Mouse (Mus musculus) kidney, postnatal 36 days (tissue): ENCODE results near the gene Dip2b.

Experiments
- DNase-seq, 2 experiments: peaks; one replicate each; pipeline ENCODE4 v3.0.0; 2021 to 2022; ENCODE audit warnings: mixed read lengths in 2 of 2

Dip2b gene

DNA sequence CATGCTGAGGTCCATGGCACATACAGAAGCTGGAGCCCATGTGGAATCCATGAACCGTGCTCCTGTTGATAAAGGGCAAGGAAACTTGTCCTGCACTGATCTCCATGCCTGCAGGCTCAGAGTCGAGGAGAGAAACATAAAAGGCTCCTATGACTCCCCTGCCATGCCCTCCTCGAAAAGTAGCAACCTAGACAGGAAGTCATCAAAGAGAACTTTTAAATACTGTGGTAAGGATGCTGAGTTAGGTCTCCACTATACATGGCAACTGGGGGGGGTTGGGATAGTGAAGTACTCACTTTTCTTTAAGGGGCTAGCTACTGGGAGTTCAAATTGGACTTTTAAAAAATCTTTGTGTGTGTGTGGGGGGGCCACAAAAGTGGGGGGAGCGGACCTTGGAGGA is 102.0 kb downstream of the Dip2b start:
- DNase-seq, result no peak

DNA sequence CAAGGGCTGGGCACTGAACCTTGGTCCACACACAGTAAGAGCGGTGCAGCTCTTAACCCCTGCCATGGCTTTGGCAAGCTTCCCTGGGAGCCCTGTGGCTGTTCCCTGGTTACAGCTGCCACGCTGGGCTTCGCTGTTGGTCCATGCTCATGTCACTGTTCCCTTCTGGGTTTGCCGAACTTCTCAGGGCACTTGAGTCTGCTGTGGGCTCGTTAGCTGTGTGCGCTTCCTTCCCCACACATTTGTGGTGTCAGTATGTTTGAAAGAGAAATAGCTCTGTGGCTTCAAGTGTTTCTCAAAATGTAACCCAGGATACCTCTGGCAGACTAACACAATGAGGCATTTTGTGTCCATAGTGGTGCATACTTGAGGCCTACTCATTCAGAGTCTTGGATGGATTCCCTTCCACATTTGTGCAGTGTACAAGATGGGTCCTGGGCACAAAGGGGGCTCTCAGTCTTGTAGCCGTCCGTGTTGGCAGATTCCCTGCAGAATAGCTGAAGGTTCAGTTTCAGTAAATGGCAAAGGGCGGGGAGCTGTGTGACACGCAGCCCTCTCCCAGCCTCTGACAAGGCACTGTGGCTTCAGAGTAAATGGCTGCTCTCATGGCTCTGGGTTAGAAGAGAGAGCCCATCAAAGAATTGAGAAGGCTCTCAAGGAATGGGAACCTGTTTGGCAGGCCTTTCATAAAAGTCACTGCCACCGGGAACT is 104.8 kb downstream of the Dip2b start:
- DNase-seq, result no peak

DNA sequence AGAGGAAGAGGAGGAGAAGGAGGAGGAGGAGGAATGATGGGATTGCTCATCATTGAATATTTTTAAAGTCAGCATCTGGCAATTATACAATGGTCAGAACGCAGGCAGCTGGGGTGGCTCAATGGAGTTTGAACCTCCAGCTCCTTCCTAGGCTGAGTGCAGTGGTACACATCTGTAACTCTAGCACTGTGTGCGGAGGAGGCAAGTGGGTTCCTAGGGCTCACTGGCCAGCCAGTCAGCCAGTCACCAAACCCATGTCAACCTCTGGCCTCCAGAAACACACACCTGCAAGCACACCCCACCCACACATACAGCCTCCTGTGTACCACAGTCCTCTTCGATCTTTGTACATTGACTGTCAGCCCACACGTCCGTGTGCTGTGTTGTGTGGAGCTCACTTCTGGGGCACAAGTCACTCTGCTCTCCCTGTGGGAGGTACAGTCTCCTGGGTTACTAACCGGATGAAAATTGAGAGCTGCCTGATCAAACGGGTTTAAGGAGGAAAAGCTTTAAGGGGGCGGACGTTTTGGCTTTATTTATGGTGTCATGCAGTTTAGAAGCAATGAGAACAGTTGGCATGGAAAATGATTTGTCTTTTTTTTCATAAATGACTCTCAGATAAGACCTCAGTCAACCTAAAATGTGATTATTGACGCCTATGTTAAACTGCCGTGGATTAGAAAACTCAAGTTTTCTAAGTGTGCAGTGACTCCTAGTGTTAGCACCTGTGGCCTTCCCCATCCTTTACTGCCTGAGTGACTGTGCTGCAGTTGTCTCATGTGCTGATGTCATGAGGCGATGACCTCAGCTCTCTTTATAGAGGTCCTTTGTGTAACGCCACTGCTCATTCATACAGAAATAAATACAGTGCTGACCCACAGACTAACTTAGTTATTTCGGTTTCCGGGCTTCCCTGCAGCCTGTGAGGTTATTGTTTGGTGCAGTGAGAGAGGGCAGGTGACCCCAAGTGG is 106.7 kb downstream of the Dip2b start:
- no peak for DNase-seq

DNA sequence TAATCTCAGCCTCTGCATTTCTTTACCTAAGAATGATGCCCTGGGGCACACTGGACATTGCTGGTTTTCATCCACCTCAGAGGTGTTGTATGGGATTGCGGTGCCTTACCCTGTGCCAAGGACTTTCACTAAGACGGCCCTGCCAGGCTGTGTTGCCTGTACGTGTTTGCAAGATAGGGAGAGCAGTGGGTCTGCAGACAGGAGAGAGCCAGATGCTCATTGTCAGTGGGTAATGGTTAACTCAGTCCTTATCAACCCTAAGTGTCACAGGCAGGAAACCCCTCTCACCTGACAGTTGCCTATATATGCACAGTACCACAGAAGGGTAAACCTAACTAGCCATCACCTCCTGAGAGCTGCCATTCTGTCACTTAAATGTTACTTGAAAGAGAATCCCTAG is 107.5 kb downstream of the Dip2b start:
- DNase-seq, result no peak

DNA sequence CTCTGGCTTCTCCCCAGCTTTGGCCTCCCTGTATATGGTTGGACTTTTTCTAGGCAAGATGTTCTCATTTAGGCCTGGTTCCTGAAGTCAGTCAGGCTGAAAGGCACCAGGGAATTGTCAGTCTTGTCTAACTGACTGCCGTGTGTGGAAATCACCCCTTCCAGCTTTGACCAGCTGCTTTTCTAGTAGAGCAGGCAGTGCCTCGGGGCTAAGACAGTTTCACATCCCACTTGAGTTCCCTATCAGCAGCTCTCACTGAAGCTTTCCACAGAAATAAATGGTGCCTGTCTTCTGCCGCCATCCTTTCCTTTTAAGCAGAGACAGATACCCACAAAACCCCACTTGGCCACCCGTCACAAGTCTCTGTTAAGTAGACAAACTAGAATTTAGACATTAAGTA is 112.1 kb downstream of the Dip2b start:
- DNase-seq, result no peak

DNA sequence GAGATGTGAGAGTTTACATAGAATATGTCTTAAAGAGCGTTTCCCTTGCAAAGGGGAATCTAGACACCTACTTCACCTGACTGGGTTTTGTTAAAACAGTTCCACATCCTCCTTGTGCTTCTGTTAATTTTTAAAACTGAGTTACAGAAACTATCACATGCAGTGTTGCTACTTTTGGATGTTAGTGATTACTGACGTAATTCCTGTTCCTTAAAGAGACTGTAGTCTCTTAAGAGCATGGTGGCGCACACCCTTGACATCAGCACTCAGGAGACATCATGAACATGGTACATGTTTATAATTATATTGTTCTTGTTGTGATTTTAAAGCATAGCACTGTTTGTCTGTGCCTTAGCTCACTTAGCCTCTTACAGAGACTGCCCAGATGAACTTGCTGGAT is 113.9 kb downstream of the Dip2b start:
- no peak for DNase-seq

DNA sequence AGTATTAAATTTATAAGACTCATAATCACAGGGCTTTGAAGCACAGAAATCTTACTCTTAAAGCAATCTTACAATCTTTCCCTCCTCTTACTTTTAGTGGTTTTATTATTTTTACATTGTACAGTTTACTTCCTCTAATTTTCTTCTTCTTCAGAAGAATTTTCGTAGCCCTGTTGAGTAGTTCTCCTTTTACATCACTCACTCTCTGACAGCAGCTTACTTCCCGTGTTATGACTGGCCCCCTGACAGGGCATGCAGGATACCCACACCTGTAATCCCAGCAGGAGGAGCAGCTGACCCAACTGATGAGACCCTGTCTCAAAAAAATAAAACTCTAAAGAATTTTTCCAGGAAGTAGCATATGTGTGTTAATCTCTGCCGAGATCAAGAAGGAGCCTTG is 114.6 kb downstream of the Dip2b start:
- DNase-seq, result no peak

DNA sequence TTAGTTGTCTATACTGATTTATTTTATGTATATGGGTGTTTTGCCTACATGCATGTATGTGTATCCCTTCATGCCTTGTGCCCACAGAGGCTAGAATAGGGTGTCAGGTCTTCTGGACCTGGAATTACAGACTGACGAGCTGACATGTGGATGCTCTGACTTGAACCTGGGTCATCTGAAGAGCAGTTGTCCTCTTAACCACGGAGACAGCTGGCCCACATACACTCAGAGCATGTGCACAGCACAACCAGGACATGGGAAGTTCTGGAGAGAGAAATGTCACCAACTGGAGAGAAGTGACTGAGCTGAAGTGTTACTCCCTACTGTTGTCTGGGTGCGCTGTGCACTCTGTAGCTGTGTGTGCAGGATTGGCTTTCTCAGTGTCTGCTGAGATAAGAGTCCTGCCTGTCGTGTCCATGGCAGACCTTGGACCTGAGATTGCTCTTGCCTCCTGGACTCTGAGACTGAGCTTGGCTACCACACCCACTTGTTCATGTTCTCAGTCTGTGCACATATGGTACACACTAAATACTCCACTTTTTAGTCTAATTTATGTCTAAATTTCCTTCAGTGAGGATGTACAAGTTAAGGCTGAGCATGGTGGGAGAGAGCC is 117.7 kb downstream of the Dip2b start:
- no peak for DNase-seq

DNA sequence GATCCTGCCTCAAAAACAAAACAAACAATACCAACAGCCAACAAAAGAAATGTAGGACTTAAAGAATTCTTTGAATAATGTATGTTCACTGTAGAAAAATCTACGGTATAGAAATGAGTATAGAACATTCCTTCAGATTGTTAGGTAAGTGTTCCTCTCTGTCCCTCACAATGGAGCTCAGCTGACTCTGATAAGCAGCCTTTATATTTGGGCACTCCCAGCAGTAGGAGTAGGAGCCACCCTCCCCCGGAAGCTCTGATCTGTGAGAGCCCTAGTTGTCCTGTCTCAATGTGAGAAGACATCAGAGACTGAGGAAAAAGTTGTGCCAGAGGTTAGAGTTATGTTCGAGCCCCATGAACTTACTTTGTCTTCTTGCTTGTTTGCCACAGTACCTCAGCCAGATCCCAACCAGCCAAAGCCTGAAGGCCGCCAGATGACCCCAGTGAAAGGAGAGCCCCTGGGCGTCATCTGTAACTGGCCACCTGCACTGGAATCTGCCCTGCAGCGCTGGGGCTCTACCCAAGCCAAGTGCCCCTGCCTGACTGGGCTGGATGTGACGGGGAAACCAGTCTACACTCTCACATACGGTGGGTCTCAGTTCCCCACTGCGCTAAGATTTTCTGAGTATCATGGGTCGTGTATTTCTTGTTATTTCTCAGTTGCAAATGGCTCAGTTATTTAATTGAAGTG is 118.5 kb downstream of the Dip2b start:
- no peak for DNase-seq

DNA sequence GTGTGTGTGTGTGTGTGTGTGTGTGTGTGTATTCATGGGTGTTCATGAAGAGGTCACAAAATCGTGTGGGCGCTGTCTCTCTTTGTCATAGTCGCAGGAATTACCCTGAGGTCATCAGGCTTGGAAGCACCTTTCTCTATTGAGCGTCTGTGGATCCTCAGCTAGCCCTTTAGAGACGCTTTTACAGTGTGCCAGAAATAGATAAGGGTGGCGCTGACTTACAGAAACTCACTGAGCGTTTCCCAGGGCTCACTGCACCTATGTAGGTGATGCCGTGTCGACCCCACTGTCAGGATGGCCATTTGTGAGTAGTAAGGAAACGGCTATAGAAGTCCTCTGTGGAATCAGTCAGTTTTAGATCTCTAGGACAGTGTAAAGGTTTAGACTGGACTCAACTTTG is 120.5 kb downstream of the Dip2b start:
- no peak for DNase-seq

DNA sequence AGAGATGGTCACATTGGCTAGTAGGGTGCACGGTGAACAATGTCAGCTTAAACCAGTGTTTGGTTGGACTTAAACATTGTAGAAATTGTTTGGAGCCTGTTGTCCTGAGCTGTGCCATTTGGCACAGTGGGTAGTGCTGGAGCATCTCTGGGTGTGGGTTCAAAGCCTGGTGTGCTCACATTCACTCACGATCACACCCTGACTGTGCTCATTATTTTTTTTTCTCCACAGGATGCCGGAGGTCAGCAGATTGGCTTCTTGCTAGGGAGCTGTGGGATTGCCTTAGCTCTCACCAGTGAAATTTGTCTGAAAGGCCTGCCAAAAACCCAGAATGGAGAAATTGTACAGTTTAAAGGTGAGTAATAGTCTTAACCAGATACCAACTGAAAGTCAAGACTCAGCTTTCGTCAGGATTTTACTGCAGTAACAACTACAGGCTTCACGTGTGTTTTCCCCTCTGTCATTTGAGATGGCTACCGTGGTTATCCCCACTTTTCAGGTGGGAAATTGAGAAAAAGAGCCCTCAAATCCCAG is 123.3 kb downstream of the Dip2b start:
- no peak for DNase-seq

DNA sequence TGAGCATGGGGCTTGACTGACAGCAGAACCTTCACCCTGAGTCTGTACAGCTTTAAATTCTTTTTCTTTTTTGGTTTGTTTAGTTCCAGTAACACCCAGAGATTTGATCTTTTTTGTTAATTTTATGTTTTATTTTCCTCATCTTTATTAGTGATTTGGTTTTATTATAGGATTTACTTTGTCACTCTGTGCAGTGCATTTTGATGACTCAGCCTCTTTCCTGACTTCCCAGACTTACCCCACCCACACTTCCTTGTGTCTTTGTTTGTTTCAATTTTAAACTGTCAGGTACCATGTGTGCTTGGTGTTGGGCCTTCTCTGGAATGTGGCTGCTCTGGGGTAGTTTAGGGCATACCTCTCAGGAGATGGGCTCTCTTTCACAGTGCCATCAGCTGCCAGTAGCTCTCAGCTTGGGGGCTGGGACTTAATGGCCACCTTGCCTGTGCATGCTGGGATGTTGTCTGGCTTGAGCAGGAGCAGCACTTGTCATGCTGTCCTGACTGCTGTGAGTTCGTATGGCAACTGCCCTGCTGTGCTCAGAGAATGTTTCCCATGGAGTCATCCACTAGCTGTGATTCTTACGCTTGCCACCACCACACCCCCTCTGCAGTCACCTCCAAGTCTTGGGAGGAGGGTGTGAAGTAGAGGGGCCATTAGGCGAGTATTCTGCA is 125.1 kb downstream of the Dip2b start:
- no peak for DNase-seq

DNA sequence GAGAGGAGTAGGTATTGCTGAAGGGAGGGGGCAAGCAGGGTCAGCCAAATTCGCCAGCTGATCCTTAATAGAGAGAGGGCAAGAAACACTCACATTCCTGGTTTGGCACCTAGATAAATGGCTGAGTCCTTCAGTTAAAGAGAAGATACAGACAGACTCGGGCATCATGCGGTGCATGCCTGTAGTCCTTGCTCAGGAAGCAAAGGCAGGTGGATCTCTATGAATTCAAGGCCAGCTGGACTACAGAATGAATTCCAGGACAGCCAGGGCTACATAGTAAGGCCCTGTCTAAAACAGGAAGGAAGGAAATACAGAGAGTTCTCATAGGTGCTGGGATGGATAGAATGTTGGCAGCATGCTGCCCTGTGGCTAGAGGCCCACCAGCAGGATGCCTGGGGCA is 128.0 kb downstream of the Dip2b start:
- no peak for DNase-seq

DNA sequence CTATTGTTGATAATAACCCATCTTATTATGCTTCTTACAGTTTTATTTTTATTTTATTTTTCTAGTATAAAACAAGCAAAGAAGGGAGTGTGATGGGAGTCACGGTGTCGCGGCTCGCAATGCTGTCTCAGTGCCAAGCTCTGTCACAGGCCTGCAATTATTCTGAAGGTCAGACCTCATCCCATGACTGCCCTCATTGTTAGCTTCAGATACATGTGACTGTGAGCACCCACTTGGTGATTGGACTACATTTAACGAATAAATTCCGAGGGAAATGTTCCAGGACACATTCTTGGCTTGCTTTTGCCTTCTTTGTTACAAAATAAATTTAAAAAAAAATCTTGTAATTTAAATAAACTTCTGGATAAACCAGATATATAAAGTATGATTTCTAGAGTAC is 129.3 kb downstream of the Dip2b start:
- DNase-seq, result peak; percentile 15 to 19

DNA sequence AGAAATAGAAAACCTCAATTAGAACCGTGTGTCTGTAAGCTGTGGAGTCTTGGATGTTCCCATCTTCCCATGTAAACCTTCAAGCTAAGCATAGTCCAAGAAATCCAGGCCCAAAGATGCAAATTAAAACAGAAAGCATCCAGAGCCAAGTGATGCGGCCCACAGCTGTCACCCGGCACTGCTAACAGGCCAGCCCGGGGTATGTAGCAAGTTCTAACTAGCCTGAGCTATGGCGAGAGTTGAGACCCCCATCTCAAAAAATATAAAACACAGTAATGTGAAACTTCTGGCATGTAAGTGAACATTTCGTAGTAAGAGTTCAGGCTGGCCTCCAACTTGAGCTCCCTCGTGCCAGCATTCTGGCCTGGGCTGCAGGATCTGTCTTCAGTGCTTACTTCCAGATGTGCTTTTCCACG is 129.7 kb downstream of the Dip2b start:
- no peak for DNase-seq

DNA sequence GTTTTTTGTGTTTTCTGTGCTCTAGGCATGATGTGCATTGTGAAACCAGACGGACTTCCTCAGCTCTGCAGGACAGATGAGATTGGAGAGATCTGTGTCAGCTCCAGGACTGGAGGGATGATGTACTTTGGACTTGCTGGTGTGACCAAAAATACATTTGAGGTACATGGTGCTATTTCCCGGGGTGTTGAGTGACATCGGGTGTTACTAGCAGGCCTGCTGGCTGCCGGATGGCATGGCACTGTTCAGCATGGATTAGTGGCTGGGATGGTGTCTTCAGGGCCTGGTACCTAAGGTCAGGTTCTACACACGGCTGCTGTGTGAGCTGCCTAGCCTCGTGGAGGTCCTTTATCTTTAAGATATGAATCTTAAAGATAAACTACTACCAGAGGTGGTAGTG is 136.7 kb downstream of the Dip2b start:
- no peak for DNase-seq

DNA sequence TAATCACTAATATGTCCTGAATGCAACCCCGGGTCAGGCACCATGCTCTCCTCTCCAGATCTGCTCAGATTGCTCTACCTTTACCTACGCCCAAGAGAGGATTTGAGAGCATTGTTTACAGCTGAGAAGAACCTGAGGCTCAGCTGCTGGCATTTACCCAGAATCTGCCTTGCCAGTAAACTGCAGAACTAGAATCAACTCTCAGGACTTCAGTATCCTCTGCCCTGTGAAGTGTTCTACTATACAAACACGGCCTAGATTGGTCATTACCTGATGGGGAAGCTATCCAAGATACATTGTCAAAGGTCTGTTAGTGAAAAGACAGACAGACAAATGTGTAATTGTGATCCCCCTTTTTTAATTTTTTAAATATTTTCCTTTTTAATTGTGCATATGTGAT is 138.7 kb downstream of the Dip2b start:
- DNase-seq, result peak; percentile 14 to 50

DNA sequence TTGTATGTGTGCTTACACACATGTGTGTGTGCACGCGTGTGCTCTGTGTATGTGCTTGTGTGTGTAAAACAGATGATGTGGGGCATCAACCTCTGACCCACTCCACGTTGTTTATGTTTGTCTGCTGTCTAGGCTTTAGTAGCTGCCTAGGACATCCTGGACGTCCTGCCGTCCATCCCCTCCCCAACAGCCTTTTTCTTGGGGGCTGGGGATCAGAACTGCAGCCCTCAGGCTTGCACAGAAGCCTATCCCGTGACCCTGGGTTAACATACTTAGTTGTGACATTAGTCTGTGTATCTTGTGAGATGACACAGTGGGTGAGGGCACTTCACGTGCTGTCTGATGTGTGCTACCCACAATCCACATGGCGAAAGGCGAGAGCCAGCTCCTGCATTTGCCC is 139.1 kb downstream of the Dip2b start:
- DNase-seq, result no peak

DNA sequence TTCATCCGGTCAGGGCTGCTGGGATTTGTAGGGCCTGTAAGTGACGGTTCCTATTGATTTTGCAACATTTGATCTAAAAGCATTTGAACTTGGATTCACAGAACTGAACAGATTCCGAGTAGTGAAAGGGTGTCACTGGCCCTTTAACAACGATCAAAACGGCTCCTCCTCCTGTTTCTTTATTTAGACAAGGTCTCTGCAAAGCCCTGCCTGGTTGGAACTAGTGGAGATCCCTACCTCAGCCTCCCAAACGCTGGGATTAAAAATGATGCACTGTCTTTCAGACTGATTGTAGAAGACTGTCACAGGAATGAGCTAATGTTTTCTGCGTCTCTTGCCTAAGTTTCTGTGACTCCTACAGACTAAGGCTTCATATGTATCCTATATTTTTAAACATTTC is 140.0 kb downstream of the Dip2b start:
- DNase-seq, result no peak

DNA sequence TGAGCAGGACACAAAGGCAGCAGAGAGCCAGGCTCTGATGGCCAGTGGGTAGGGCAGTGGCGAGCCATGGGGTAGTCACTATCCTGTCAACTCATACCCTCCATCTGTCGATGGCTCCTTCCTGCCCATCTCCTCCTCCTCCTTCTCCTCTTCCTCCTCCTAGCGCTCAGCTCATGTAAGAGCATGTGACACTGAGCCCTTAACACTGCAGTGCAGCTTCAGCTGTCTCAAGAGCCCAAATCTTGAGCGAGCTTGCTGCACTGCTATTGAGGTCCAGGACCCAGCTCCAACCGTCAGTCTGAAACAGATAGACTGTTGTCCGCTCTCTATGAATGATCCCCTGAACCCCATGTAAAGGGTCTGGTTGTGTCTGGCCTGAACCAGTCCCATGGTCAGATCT is 141.2 kb downstream of the Dip2b start:
- DNase-seq, result no peak

DNA sequence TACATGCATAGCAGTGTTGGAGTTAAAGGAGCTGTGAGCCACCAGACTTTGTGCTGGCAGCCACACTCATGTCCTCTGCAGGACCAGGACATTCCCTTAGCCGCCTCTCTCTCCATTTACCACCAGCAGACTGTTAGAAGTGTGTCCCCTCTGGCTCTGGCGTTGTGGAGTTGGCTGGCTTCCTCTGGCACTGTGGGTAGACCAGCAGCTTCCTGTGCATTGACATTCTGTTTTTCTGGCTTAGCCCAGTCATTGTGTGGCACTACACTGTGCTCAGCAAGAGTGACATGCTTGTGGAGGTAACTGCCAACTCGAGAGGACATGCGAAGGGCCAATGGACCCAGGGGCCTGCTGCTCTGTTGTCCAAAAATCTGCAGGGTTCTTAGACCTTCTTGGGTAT is 141.8 kb downstream of the Dip2b start:
- no peak for DNase-seq

DNA sequence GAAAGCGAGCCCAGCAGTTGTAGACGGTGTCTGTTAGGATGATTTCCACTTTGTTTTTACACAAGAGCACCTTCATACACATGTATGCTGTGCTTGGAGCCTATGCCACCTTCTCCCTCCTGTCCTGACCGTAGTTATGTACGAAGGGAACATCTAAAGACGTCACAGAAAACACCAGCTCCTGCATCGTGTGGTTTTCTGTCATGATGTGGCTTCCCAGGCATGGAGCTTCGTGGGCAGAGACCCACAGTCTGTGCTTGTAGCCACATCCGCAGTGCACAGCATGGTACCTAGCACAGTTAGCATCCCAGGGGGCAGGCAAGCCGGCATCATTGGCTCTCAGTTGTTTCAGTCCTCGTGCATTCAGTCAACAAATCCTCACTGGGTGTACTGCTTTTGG is 143.4 kb downstream of the Dip2b start:
- no peak for DNase-seq
